Mouse (Mus musculus) testis, postnatal 14 days (tissue): ENCODE results near the gene Ear6.

Experiments
- DNase-seq: peaks from one replicate; pipeline ENCODE4 v3.0.0; 2021; ENCODE audit warnings: low spot score

Gene Ear6

DNA sequence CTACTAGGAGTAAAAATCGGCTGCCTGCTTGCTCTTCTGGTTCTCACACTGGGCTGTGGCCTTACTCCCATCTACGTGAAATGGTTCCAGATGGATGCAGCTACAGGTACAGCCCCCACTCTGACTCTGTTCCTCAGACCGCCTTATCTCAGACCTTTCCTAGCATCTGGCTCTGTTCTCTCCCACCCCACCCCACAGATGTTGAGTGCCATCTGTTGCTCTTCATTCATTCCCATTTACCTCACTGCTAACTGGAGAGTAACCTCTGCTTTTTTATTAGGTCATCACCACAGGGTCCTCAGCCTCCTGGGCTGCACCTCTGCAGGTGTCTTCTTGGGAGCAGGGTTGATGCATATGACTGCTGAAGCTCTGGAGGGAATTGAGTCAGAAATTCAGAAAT lies 40.3 kb downstream of the Ear6 start:
- DNase-seq = no peak

DNA sequence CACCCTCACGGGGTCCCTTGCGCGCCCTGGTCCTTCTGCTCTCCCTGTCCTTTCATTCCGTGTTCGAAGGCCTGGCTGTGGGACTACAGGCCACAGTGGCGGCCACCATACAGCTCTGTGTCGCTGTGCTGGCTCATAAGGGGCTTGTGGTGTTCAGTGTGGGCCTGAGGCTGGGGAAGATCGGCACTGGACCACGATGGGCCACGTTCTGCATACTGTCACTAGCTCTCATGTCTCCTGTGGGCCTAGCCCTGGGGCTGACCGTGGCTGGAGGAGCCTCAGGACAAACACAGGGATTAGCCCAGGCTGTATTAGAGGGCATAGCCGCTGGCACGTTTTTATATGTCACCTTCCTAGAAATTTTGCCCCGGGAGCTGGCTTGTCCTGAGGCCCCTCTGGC lies 41.6 kb downstream of the Ear6 start:
- no peak for DNase-seq

- DNase-seq = no peak
Measured at GRCm38 (mm10) chr14:51896019-51896418, 42.5 kb downstream of the Ear6 start.

DNA sequence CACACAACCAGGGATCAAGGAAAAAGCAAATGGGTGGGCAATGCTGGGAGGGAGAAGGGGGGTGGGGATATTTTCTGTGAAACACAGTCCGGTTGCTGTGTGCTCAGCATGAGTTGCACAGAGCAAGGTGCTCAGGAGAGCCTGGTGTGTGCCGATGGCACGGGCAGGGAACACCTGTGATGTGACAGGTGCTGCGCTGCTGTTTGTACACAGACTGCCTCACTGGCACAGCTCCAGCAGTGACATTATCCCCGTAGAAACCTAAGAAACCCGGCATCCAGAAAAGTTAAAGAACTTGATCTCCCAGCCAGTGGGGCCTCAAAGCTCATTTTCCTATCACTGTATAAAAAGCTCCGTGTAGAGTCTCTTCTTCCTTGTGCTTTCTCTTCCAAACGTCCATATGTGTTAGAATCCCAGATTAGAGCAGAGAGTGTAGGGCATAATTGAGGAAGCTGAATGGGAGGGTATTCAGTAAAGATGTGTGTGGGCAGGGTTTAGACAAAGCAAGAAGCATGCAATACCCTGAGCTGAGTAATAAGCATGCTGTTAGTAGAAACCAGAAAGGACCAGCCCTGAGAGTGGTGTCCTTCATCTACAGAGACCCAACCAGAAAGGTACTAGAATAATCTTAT lies 43.2 kb downstream of the Ear6 start:
- DNase-seq = no peak

DNA sequence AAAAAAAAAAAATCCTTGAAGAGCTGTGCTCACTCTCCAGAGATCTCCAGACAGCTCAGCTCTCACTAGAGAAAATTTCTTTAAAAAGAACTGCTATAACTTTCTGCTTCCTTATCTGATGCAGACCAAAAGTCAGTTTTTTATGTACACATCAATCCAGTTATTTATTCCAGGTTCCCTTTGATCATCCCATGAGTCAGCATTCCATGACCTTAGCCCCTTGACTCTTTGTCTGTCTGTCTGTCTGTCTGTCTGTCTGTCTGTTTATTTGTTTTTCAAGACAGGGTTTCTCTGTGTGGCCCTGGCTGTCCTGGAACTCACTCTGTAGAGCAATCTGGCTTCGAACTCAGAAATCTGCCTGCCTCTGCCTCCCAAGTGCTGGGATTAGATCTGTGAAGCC lies 45.9 kb downstream of the Ear6 start:
- DNase-seq = no peak

- DNase-seq = peak; percentile 50
Measured at GRCm38 (mm10) chr14:51902806-51903710, 49.6 kb downstream of the Ear6 start.

GRCm38 (mm10) chr14:51903782-51904181 lies 50.3 kb downstream of the Ear6 start:
- no peak for DNase-seq
